Mouse (Mus musculus) heart, embryonic 14.5 days (tissue): ENCODE data around the gene Lxn. TPM values are rescaled to one million over a fixed set of nuclear protein-coding genes. Genes with fewer than 3 reads are reported as not detected.

Source experiments
- ATAC-seq: fragments of 200-750 bp; cut with Nextera tagmentation; 2 replicates; pipeline ENCODE4 v1.8.0; 2017; ENCODE audit warnings: low read depth, moderate TSS enrichment; ENCODE audit not compliant: insufficient number of reproducible peaks, insufficient read depth, low FRiP score
- H3K27ac ChIP-seq, 2 experiments: fragments of 200-500 bp in 1 of 2; fragments of 300-500 bp in 1 of 2; sonication (generic) in 1 of 2; replicated peaks in 1 of 2; 2 replicates each; pipeline ENCODE4 v1.5.1; 2012 to 2014; ENCODE audit warnings: low read depth in 2 of 2, low read length in 2 of 2, control low read depth in 1 of 2, mild to moderate bottlenecking in 1 of 2, mixed read lengths in 1 of 2; ENCODE audit not compliant: control insufficient read depth in 1 of 2, insufficient read depth in 1 of 2
- H3K27me3 ChIP-seq: fragments of 300-500 bp; sonication (generic); 2 replicates; pipeline ENCODE4 v1.6.1; 2014; ENCODE audit warnings: mild to moderate bottlenecking, low read length, control low read depth; ENCODE audit not compliant: control insufficient read depth, insufficient read depth
- H3K36me3 ChIP-seq: fragments of 300-500 bp; sonication (generic); 2 replicates; pipeline ENCODE4 v1.6.1; 2014; ENCODE audit warnings: mild to moderate bottlenecking, control low read depth, low read length, mixed read lengths; ENCODE audit not compliant: control insufficient read depth, insufficient read depth
- H3K4me1 ChIP-seq, 2 experiments: fragments of 200-500 bp in 1 of 2; fragments of 300-500 bp in 1 of 2; sonication (generic) in 1 of 2; 2 replicates each; pipeline ENCODE4 v1.6.1; 2012 to 2014; ENCODE audit warnings: low read length in 2 of 2, control low read depth in 1 of 2, mixed read lengths in 1 of 2; ENCODE audit not compliant: control insufficient read depth in 2 of 2, insufficient read depth in 2 of 2
- H3K4me2 ChIP-seq: fragments of 300-500 bp; sonication (generic); 2 replicates; pipeline ENCODE4 v1.6.1; 2014; ENCODE audit warnings: mild to moderate bottlenecking, low read length
- H3K4me3 ChIP-seq, 2 experiments: fragments of 200-500 bp in 1 of 2; fragments of 300-500 bp in 1 of 2; sonication (generic) in 1 of 2; 2 replicates each; pipeline ENCODE4 v1.5.1; 2012 to 2014; ENCODE audit warnings: low read length in 2 of 2, mild to moderate bottlenecking in 2 of 2, control low read depth in 1 of 2, low read depth in 1 of 2, moderate library complexity in 1 of 2; ENCODE audit not compliant: control insufficient read depth in 1 of 2, insufficient read depth in 1 of 2
- H3K9ac ChIP-seq: fragments of 300-500 bp; sonication (generic); 2 replicates; pipeline ENCODE4 v1.6.1; 2014; ENCODE audit warnings: mild to moderate bottlenecking, low read length
- H3K9me3 ChIP-seq: fragments of 300-500 bp; sonication (generic); 2 replicates; pipeline ENCODE4 v1.6.1; 2016; ENCODE audit warnings: low read length, control low read depth; ENCODE audit not compliant: control insufficient read depth
- WGBS: fragments of 180-500 bp; shearing (Covaris S2); extraction: QIAGEN DNeasy Blood & Tissue Kit; methylation state at CpG from one replicate; pipeline ENCODE4 v1.1.7; 2014; 5-methylcytosine and 5-hydroxymethylcytosine counted together
- polyA plus RNA-seq: library from polyadenylated mRNA; unstranded; fragments of >200 nt; fragmentation: Nextera tagmentation; extraction: Ambion mirVana; gene quantifications from 2 replicates; pipeline ENCODE4 v1.2.1, GENCODE M21; 2014

Lxn gene
- polyA plus RNA-seq, 1 experiment from 2014 or later: 96.9 TPM

DNA sequence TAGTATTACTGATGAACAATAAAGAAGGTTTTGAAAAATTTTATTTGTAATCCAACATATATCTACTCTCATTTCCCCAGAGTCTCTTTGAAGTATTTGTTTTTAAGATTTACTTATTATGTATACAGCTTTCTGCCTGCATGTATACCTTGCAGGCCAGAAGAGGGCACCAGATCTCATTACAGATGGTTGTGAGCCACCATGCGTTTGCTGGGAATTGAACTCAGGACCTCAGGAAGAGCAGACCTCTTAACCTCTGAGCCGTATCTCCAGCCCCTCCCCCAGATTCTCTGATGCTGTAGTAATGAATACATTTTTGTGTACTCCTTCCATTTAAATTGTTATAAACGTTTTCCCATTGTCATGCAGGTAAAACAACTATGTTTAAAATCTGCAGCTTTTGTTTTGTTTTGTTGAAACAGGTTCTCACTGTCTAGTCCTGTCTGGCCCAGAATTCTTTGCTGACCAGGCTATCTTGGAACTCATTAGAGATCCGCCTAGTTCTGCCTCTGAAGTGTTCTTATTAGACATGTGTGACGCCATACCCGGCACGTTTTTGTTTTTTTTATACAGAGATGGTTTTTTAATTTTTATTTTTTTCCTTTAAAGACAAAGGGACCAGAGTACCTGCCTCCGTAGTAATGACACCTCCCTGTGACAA is 34.3 kb downstream of the Lxn start:
- Histone ChIP-seq H3K9ac (peak overlapping the region; percentile 88; the same call in 1 of the 2 replicates), H3K9me3 (peaks cover 6% of the 10 kb centered on the region), H3K4me1 (peaks cover 2 to 7% of the 10 kb centered on the region in 2 experiments; a peak in 3 of 4 replicates), H3K27ac (no peak overlapping the region), H3K4me2 (peak overlapping the region; percentile 66), H3K4me3 (peak overlapping the region; percentile 94; a peak in 3 of 4 replicates), H3K36me3 (peaks cover 30% of the 10 kb centered on the region), H3K27me3 (no peaks in the 10 kb centered on the region)
- ATAC-seq: no peak
- WGBS: 33% methylated on average over 8 of the region's 8 CpGs

Other genes with a start within 250 kb of the Lxn start
- gene Mlf1, start 89.8 kb downstream of the Lxn start, polyA plus RNA-seq: 361 and 378 TPM in 2 replicates
- gene Gm17402, start 88.8 kb downstream of the Lxn start, polyA plus RNA-seq: not detected in 2 replicates
- gene Gfm1, start 33.8 kb downstream of the Lxn start, polyA plus RNA-seq: 117 and 123 TPM in 2 replicates
- 1.5 and 1.7 TPM in 2 replicates for gene Rarres1, start 51.6 kb upstream of the Lxn start, polyA plus RNA-seq
- gene Mfsd1, start 118.8 kb upstream of the Lxn start, polyA plus RNA-seq: 42.7 and 46.2 TPM in 2 replicates